Mouse (Mus musculus) hematopoietic stem cell, adult 5-6 weeks (primary cell): ENCODE measurements at regions not wholly inside any gene's neighbourhood (a gene's known extent, or its start where the extent isn't known, plus 50 kb on each side); places are given as distances from the start of the nearest gene placed in this dataset.

Source experiments
- ATAC-seq, 2 experiments: fragments of 125-278 bp in 1 of 2; replicated peaks in 1 of 2; 2 replicates each; pipeline ENCODE4 v1.8.0; 2016 to 2017; ENCODE audit warnings: inconsistent platforms in 2 of 2, mild to moderate bottlenecking in 2 of 2, moderate number of reproducible peaks in 2 of 2, low read depth in 1 of 2, moderate TSS enrichment in 1 of 2; ENCODE audit not compliant: low FRiP score in 2 of 2, poor library complexity in 2 of 2, severe bottlenecking in 2 of 2, insufficient read depth in 1 of 2, low TSS enrichment in 1 of 2

GRCm38 (mm10) chr2:167752805-167753556, 63.4 kb upstream of the Tmem189 start:
- ATAC-seq: no peak

- no peak for ATAC-seq
These were observed 62.0 kb upstream of the Tmem189 start for GRCm38 (mm10) chr2:167751585-167751984.

GRCm38 (mm10) chr2:167748297-167748696, 58.7 kb upstream of the Tmem189 start:
- ATAC-seq: no peak

GRCm38 (mm10) chr2:167747164-167747843, 57.7 kb upstream of the Tmem189 start:
- no peak for ATAC-seq

- no peak for ATAC-seq
These were observed 56.7 kb upstream of the Tmem189 start for GRCm38 (mm10) chr2:167746344-167746743.

GRCm38 (mm10) chr2:167745409-167745808, 55.8 kb upstream of the Tmem189 start:
- no peak for ATAC-seq

GRCm38 (mm10) chr2:167744080-167744479, 54.5 kb upstream of the Tmem189 start:
- ATAC-seq: no peak

- no peak for ATAC-seq
These were observed 52.9 kb upstream of the Tmem189 start for GRCm38 (mm10) chr2:167742479-167742878.

- ATAC-seq: peak; percentile 80 to 83
These were observed 51.0 kb upstream of the Tmem189 start for GRCm38 (mm10) chr2:167740516-167741189.
